Mouse (Mus musculus): ENCODE results near the gene Kctd12. TPM values are rescaled to one million over a fixed set of nuclear protein-coding genes. Genes with fewer than 3 reads are reported as not detected.

Gene Kctd12
- polyA plus RNA-seq, 1 experiment from 2014 or later, result 8.8 TPM

DNA sequence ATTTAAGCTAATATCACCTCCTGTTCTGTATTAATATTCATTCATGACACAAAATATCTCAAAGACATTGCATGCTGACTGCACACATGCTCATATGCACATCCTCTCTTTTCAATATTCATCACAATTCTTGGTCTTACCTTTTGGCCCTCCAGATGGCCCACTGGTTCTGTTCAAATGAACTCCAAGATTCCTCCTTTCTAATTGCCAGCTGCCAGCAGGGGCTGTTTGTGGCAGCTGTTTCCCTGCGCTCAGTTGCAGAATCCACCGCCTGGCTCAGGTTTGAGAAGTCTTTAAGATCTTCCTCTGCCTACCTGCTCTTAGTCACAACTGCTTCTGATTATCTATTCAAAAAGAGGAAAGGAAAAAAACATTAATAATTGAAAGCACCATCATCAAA is 34.6 kb downstream of the Kctd12 start:
- H3K27me3 ChIP-seq (replicated peaks; ENCODE audit: low read depth, poor library complexity, severe bottlenecking), result no peaks in the 10 kb centered on the region

DNA sequence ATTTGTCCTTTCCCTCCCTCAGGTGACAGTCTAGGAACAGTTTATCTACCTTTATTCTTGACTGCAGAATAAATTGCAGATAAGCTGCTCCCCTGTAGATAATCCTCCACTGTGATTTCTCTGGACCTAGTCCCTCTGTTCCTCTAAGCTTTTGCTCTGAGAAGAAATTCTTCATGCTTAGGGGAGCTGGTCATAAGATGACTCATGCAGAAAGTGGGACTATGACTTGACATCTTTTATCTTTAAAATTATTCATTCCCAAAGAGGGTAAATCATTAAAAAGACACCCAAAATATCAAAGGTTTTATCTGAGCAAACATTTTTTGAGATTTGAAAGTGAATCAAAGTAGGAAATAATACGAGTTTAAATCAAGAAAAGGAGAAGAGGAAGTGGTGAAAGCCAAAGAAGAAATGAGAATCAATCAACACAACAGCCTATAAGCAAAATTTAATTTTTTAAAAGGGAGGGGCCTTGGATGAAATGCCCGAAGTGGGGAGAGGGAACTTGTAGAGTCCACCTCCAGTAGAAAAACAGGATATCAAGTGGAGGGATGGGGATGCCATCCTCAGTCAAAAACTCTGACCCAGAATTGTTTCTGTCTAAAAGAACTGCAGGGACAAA is 40.1 kb downstream of the Kctd12 start:
- H3K4me1 ChIP-seq, result no peaks in the 10 kb centered on the region
- no peaks in the 10 kb centered on the region for H3K36me3 ChIP-seq (replicated peaks)
- H3K9me3 ChIP-seq, result no peaks in the 10 kb centered on the region
- H3K27me3 ChIP-seq (replicated peaks; ENCODE audit: low read depth, poor library complexity, severe bottlenecking), result no peaks in the 10 kb centered on the region
- H3K27ac ChIP-seq (replicated peaks), result no peak overlapping the region
- WGBS, result 81% methylated on average over 2 of the region's 2 CpGs
- no peak for DNase-seq (ENCODE audit: low spot score)
- H3K4me3 ChIP-seq, result no peak overlapping the region

More for the DNA sequence above, 34.6 kb downstream of the Kctd12 start:
- DNase-seq (ENCODE audit: low spot score), result no peak
- Histone ChIP-seq H3K27ac (replicated peaks) (no peak overlapping the region), H3K36me3 (replicated peaks) (no peaks in the 10 kb centered on the region), H3K9me3 (no peaks in the 10 kb centered on the region), H3K4me3 (no peak overlapping the region), H3K4me1 (no peaks in the 10 kb centered on the region)
- WGBS, result 79% methylated on average over 2 of the region's 2 CpGs

DNA sequence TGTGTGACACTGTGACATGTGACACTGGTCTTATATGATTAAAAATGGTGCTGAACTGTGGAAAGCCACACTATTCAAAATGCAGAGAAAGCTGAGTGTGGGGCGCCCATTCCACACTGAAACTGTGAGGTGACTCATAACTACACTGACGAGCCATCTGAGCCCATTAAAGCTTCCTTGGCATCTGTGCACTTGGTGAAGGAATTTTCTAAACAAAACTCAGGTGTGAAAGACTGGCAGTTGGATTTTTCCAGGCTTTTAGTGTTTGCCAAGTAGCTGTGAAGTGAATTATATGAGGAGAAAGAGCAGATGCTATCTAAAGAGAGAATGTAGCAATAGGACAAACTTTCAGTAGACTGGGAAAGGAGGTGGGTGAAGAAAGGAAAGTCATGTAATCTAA is 47.6 kb downstream of the Kctd12 start:
- Histone ChIP-seq H3K27me3 (replicated peaks; ENCODE audit: low read depth, poor library complexity, severe bottlenecking) (no peaks in the 10 kb centered on the region), H3K9me3 (no peaks in the 10 kb centered on the region), H3K36me3 (replicated peaks) (no peaks in the 10 kb centered on the region), H3K4me1 (no peaks in the 10 kb centered on the region), H3K27ac (replicated peaks) (no peak overlapping the region), H3K4me3 (no peak overlapping the region)
- WGBS, result 88% methylated on average over 2 of the region's 2 CpGs
- DNase-seq (ENCODE audit: low spot score), result no peak

DNA sequence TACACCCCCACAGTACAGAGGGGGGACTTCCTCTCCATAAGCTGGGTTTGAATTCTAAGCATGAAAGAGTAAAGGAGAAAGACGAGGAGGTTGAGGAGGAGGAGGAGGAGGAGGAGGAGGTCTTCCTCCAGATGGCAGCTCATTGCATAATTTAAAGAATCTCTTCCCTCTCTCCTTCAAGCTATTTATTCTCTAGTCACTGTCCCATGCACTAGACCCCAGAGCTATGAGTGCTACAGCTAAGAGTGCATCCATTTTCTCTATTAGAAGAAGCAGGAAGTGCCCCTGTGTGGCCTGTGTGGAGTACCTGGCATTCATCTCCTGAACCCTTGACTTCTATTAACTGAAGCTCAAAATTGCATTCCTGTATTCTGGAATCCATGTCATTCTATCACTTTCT is 51.5 kb downstream of the Kctd12 start:
- no peaks in the 10 kb centered on the region for H3K27me3 ChIP-seq (replicated peaks; ENCODE audit: low read depth, poor library complexity, severe bottlenecking)
- H3K9me3 ChIP-seq, result no peaks in the 10 kb centered on the region
- H3K4me1 ChIP-seq, result no peaks in the 10 kb centered on the region
- WGBS, result 55% methylated on average over 1 of the region's 1 CpGs
- no peaks in the 10 kb centered on the region for H3K36me3 ChIP-seq (replicated peaks)
- no peak overlapping the region for H3K27ac ChIP-seq (replicated peaks)
- no peak overlapping the region for H3K4me3 ChIP-seq
- DNase-seq (ENCODE audit: low spot score), result no peak

DNA sequence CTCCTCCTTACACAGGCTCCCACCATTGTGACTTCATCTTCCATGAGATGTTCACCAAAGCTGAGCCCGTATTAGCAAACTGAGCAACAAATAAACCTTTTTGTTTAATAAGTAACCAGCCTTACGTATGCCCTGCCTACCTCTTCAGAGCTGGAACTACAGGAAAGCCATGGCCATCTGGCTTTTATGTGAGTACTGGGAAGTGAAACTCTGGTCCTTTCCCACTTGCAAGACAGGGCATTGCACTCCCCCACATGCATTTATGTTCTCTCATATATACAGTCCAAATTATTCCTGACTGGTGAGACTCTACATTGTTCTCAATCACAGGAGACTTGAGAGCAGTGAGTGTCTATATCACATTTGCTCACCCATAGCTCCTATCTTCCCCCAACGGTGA is 52.9 kb downstream of the Kctd12 start:
- H3K9me3 ChIP-seq, result no peaks in the 10 kb centered on the region

DNA sequence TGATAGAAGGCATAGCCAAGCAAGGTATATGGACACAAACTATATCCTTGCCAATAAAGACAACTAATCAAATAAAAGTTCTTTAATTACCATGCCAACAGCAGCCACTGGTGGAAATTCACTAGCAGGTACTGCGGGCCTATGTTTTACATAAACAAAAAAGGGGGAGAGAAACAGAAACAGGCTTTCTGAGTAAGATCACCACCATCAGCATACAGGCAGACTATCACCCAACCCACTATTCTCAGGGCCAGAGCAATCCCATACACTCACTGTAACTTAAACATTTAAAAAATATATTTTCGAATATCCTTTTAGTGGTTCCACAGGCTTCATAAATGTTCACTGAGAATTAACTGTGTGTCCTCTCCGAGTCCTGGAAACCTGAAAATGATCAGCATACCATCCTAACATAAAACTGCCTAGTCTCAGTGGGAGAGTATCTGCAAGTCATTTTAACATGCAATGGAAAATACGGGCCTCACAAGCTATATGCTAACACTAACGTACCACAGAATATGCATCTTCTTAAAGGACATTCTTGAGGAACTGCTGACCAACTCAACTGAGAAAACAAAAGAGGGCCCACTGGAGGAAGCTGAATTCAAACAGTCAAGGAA is 54.5 kb downstream of the Kctd12 start:
- Histone ChIP-seq H3K4me3 (no peak overlapping the region), H3K27me3 (replicated peaks; ENCODE audit: low read depth, poor library complexity, severe bottlenecking) (no peaks in the 10 kb centered on the region), H3K27ac (replicated peaks) (no peak overlapping the region), H3K4me1 (no peaks in the 10 kb centered on the region), H3K36me3 (replicated peaks) (no peaks in the 10 kb centered on the region), H3K9me3 (no peaks in the 10 kb centered on the region)
- 91% methylated on average over 5 of the region's 5 CpGs for WGBS
- DNase-seq (ENCODE audit: low spot score), result no peak

More for the DNA sequence above, 52.9 kb downstream of the Kctd12 start:
- no peak overlapping the region for H3K27ac ChIP-seq (replicated peaks)
- H3K4me1 ChIP-seq, result no peaks in the 10 kb centered on the region
- 85% methylated on average over 3 of the region's 3 CpGs for WGBS
- no peaks in the 10 kb centered on the region for H3K36me3 ChIP-seq (replicated peaks)
- H3K27me3 ChIP-seq (replicated peaks; ENCODE audit: low read depth, poor library complexity, severe bottlenecking), result no peaks in the 10 kb centered on the region
- DNase-seq (ENCODE audit: low spot score), result no peak
- H3K4me3 ChIP-seq, result no peak overlapping the region

Small RNA genes within 50 kb of the gene (microRNA-seq; reads per million reads assigned to microRNA genes)
- gene Mir5130, result 1.8 reads per million

Other genes with a start within 250 kb of the Kctd12 start
- not detected in 2 replicates for gene Acod1, start 64.3 kb upstream of the Kctd12 start, polyA plus RNA-seq (2016; fragmentation: Nextera tagmentation; extraction: Ambion mirVana)
- 24.0 and 25.7 TPM in 2 replicates for gene Cln5, start 87.6 kb upstream of the Kctd12 start, polyA plus RNA-seq (2016; fragmentation: Nextera tagmentation; extraction: Ambion mirVana)
- 13.9 and 15.0 TPM in 2 replicates for gene Fbxl3, start 116.9 kb upstream of the Kctd12 start, polyA plus RNA-seq (2016; fragmentation: Nextera tagmentation; extraction: Ambion mirVana)

Data from embryonic facial prominence, embryonic 10.5 days (tissue).